Mouse (Mus musculus) testis, adult 2 months (tissue): ENCODE measurements around the gene Ptpdc1. TPM values are rescaled to one million over a fixed set of nuclear protein-coding genes. Genes with fewer than 3 reads are reported as not detected.

ENCODE experiments used
- H3K27ac ChIP-seq: fragments of 200-500 bp; 2 replicates; pipeline ENCODE4 v1.5.1; 2012; ENCODE audit warnings: low read depth, low read length; ENCODE audit not compliant: control insufficient read depth, insufficient read depth
- H3K27me3 ChIP-seq: fragments of 200-500 bp; 2 replicates; pipeline ENCODE4 v1.6.1; 2012; ENCODE audit warnings: mild to moderate bottlenecking, low read length, moderate library complexity; ENCODE audit not compliant: control insufficient read depth, insufficient read depth
- H3K36me3 ChIP-seq: fragments of 200-500 bp; 2 replicates; pipeline ENCODE4 v1.6.1; 2012; ENCODE audit warnings: mild to moderate bottlenecking, low read length; ENCODE audit not compliant: control insufficient read depth, insufficient read depth
- H3K4me1 ChIP-seq: fragments of 200-500 bp; 2 replicates; pipeline ENCODE4 v1.6.1; 2012; ENCODE audit warnings: low read length; ENCODE audit not compliant: control insufficient read depth, insufficient read depth
- H3K4me3 ChIP-seq: fragments of 200-500 bp; 2 replicates; pipeline ENCODE4 v1.5.1; 2012; ENCODE audit warnings: low read depth, mild to moderate bottlenecking, low read length, moderate library complexity, mixed read lengths; ENCODE audit not compliant: control insufficient read depth
- CTCF ChIP-seq: fragments of 200-500 bp; IDR thresholded peaks from 2 replicates; pipeline ENCODE4 v1.5.1; 2012; ENCODE audit warnings: low read depth, mild to moderate bottlenecking, inconsistent platforms, low read length, moderate library complexity; ENCODE audit not compliant: control insufficient read depth, insufficient read depth, insufficient replicate concordance
- POLR2A ChIP-seq: fragments of 200-500 bp; IDR thresholded peaks from 2 replicates; pipeline ENCODE4 v1.6.1; 2012; ENCODE audit warnings: low read depth, mild to moderate bottlenecking, inconsistent platforms, low read length, moderate library complexity; ENCODE audit not compliant: control insufficient read depth
- polyA plus RNA-seq: library from polyadenylated mRNA; depleted of rRNA; stranded (reverse); fragments of >200 nt; gene quantifications from 2 replicates; pipeline ENCODE4 v1.2.3, GENCODE M21; 2012

Gene Ptpdc1
- polyA plus RNA-seq, 1 experiment, result 38.7 TPM

- Histone ChIP-seq H3K4me3 (no peak overlapping the region), H3K36me3 (no peaks in the 10 kb centered on the region), H3K27ac (no peak overlapping the region), H3K27me3 (peaks cover 16% of the 10 kb centered on the region), H3K4me1 (peaks cover 20% of the 10 kb centered on the region)
- TF ChIP-seq CTCF (no peak), POLR2A (no peak)
Measured at GRCm38 (mm10) chr13:48660741-48661140, 35.3 kb upstream of the Ptpdc1 start.

DNA sequence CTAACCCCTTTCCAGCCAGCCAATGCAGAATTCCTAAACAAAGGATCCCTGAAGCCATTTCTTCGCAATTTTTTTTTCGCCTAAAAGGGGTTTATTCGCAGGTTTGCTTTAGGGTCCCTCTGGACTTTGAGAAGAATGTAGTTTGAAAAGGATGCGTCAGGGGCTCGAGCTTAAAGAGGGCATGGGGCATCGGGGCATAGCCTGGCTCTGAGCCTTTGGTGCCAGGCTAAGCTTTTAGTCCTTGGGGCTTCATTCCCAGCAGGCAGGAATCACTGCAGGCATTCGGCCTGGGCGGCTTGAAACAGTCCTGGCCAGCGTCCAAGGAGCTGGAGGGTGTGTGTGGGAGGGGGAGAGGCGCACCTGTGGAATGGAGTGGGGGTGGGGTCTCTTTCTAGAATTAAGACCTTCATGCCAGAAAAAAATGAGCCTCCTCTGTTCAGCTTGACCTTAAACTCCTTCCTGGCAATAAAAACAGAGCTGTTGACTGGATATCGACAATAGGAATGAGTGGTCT lies 34.8 kb upstream of the Ptpdc1 start:
- Histone ChIP-seq H3K4me3 (no peak overlapping the region), H3K27me3 (peaks cover 16% of the 10 kb centered on the region), H3K36me3 (no peaks in the 10 kb centered on the region), H3K27ac (no peak overlapping the region), H3K4me1 (peaks cover 19% of the 10 kb centered on the region)
- no peak for TF ChIP-seq POLR2A
- no peak for TF ChIP-seq CTCF

- peaks cover 16% of the 10 kb centered on the region for H3K4me1 ChIP-seq
- peaks cover 13% of the 10 kb centered on the region for H3K27me3 ChIP-seq
- H3K4me3 ChIP-seq, result peak overlapping the region; percentile 22
- H3K27ac ChIP-seq, result no peak overlapping the region
- TF ChIP-seq CTCF, result no peak
- TF ChIP-seq POLR2A, result no peak
- no peaks in the 10 kb centered on the region for H3K36me3 ChIP-seq
Measured at GRCm38 (mm10) chr13:48659254-48660220, 34.1 kb upstream of the Ptpdc1 start.

GRCm38 (mm10) chr13:48658588-48659253 lies 33.3 kb upstream of the Ptpdc1 start:
- Histone ChIP-seq H3K4me3 (peak overlapping the region; percentile 22), H3K4me1 (peaks cover 15% of the 10 kb centered on the region), H3K36me3 (no peaks in the 10 kb centered on the region), H3K27ac (no peak overlapping the region), H3K27me3 (peaks cover 13% of the 10 kb centered on the region)
- no peak for TF ChIP-seq CTCF
- TF ChIP-seq POLR2A, result no peak

GRCm38 (mm10) chr13:48657791-48658190 lies 32.3 kb upstream of the Ptpdc1 start:
- Histone ChIP-seq H3K4me3 (no peak overlapping the region), H3K27me3 (peaks cover 13% of the 10 kb centered on the region), H3K4me1 (peaks cover 6% of the 10 kb centered on the region), H3K36me3 (no peaks in the 10 kb centered on the region), H3K27ac (no peak overlapping the region)
- TF ChIP-seq CTCF (no peak), POLR2A (no peak)

DNA sequence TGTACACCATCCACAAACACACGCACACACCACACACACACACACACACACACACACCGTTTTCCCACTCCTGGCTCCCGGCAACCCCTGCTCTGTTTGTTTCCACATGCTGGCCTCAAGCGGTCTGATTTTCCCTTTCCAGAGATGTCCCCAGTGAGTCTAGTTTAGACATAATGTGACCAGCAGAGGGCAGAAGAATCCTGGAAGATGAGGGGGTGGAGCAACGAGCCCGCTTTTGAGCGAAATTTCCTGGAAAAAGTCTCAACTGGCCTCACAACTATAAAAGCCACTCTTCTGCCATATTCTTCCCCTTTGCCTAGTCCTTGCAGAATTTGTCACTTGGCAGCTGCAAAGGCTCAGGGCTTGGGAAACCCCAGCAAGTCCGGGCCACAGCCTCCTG lies 30.2 kb upstream of the Ptpdc1 start:
- Histone ChIP-seq H3K27me3 (peaks cover 13% of the 10 kb centered on the region; the same call in 1 of the 2 replicates), H3K36me3 (no peaks in the 10 kb centered on the region), H3K4me3 (no peak overlapping the region), H3K27ac (no peak overlapping the region), H3K4me1 (peaks cover 3% of the 10 kb centered on the region; the same call in 1 of the 2 replicates)
- no peak for TF ChIP-seq POLR2A
- peak; percentile 19; the same call in 1 of the 2 replicates for TF ChIP-seq CTCF
